Mouse (Mus musculus): Measurements from ENCODE around the gene Phlda3.
A peak's percentile ranks its signal among the peaks of the same experiment; 100 is the strongest.

Gene Phlda3

GRCm38 (mm10) chr1:135759685-135760084, 6.2 kb upstream of the Phlda3 start:
- DNase-seq (ENCODE audit: low read depth, low spot score) = no peak

- no peak for DNase-seq (ENCODE audit: low read depth, low spot score)
These were observed 5.7 kb upstream of the Phlda3 start for GRCm38 (mm10) chr1:135760216-135760615.

- no peak for DNase-seq (ENCODE audit: low read depth, low spot score)
These were observed 4.2 kb upstream of the Phlda3 start for GRCm38 (mm10) chr1:135761728-135762127.

- no peak for DNase-seq (ENCODE audit: low read depth, low spot score)
These were observed 2.3 kb upstream of the Phlda3 start for GRCm38 (mm10) chr1:135763503-135764205.

GRCm38 (mm10) chr1:135764206-135764528, 1.8 kb upstream of the Phlda3 start:
- no peak for DNase-seq (ENCODE audit: low read depth, low spot score)

- no peak for DNase-seq (ENCODE audit: low read depth, low spot score)
These were observed 830 bp downstream of the Phlda3 start for GRCm38 (mm10) chr1:135766592-135767306.

- DNase-seq (ENCODE audit: low read depth, low spot score) = no peak
These were observed 1.5 kb downstream of the Phlda3 start for GRCm38 (mm10) chr1:135767324-135767890.

- DNase-seq (ENCODE audit: low read depth, low spot score) = no peak
These were observed 2.5 kb downstream of the Phlda3 start for GRCm38 (mm10) chr1:135768400-135768799.

- DNase-seq (ENCODE audit: low read depth, low spot score) = no peak
These were observed 4.3 kb downstream of the Phlda3 start for GRCm38 (mm10) chr1:135770237-135770636.

- no peak for DNase-seq (ENCODE audit: low read depth, low spot score)
These were observed 5.1 kb downstream of the Phlda3 start for GRCm38 (mm10) chr1:135770896-135771572.

GRCm38 (mm10) chr1:135771573-135771970, 5.7 kb downstream of the Phlda3 start:
- DNase-seq (ENCODE audit: low read depth, low spot score) = no peak

- no peak for DNase-seq (ENCODE audit: low read depth, low spot score)
These were observed 10.7 kb downstream of the Phlda3 start for GRCm38 (mm10) chr1:135776596-135776995.

GRCm38 (mm10) chr1:135777046-135777445, 11.1 kb downstream of the Phlda3 start:
- DNase-seq (ENCODE audit: low read depth, low spot score) = no peak

GRCm38 (mm10) chr1:135778780-135779535, 13.0 kb downstream of the Phlda3 start, which contains the start of gene Tnni1:
Tnni1 (plus strand) TSS chr1:135779434.
- no peak for DNase-seq (ENCODE audit: low read depth, low spot score)

GRCm38 (mm10) chr1:135780649-135781048, 14.7 kb downstream of the Phlda3 start:
- DNase-seq (ENCODE audit: low read depth, low spot score) = peak; percentile 60

- no peak for DNase-seq (ENCODE audit: low read depth, low spot score)
These were observed 15.3 kb downstream of the Phlda3 start for GRCm38 (mm10) chr1:135781220-135781619.

GRCm38 (mm10) chr1:135782816-135783215, 16.9 kb downstream of the Phlda3 start:
- DNase-seq (ENCODE audit: low read depth, low spot score) = no peak

- DNase-seq (ENCODE audit: low read depth, low spot score) = no peak
These were observed 21.9 kb downstream of the Phlda3 start for GRCm38 (mm10) chr1:135787799-135788198.

GRCm38 (mm10) chr1:135788708-135789107, 22.8 kb downstream of the Phlda3 start:
- DNase-seq (ENCODE audit: low read depth, low spot score) = no peak

GRCm38 (mm10) chr1:135789815-135790214, 23.9 kb downstream of the Phlda3 start:
- no peak for DNase-seq (ENCODE audit: low read depth, low spot score)

- no peak for DNase-seq (ENCODE audit: low read depth, low spot score)
These were observed 26.4 kb downstream of the Phlda3 start for GRCm38 (mm10) chr1:135792143-135792939.

All from WW6 (cell line).